Mouse (Mus musculus) MEL (cell line): Measurements from ENCODE around the gene Rbm38. TPM values are rescaled to one million over a fixed set of nuclear protein-coding genes. Genes with fewer than 3 reads are reported as not detected.

Source experiments
- DNase-seq: peaks from one replicate; pipeline ENCODE4 v3.0.0; 2011; ENCODE audit warnings: low read depth, low spot score
- H3K27ac ChIP-seq: 2 replicates; pipeline ENCODE4 v1.5.1; 2012; ENCODE audit warnings: low read depth, mild to moderate bottlenecking, control low read depth, low read length, moderate library complexity; ENCODE audit not compliant: control insufficient read depth
- H3K27me3 ChIP-seq, 2 experiments: fragments of 150-350 bp in 1 of 2; sonication (generic) in 1 of 2; 2 replicates each; pipeline ENCODE4 v1.6.1; 2012; ENCODE audit warnings: low read length in 2 of 2, mild to moderate bottlenecking in 2 of 2, improper control_type of control experiment in 1 of 2, moderate library complexity in 1 of 2; ENCODE audit not compliant: insufficient read depth in 2 of 2, control insufficient read depth in 1 of 2
- H3K36me3 ChIP-seq, 2 experiments: 2 replicates each; pipeline ENCODE4 v1.6.1; 2012 to 2014; ENCODE audit warnings: low read length in 2 of 2, improper control_type of control experiment in 1 of 2, inconsistent platforms in 1 of 2, mild to moderate bottlenecking in 1 of 2; ENCODE audit not compliant: insufficient read depth in 2 of 2, control insufficient read depth in 1 of 2
- H3K4me1 ChIP-seq, 2 experiments: fragments of 150-350 bp in 1 of 2; sonication (generic) in 1 of 2; 2 replicates each; pipeline ENCODE4 v1.6.1; 2012; ENCODE audit warnings: low read length in 2 of 2, improper control_type of control experiment in 1 of 2, mild to moderate bottlenecking in 1 of 2; ENCODE audit not compliant: insufficient read depth in 2 of 2, control insufficient read depth in 1 of 2
- H3K4me3 ChIP-seq, 2 experiments: fragments of 150-350 bp in 1 of 2; sonication (generic) in 1 of 2; 2 replicates each; pipeline ENCODE4 v1.5.1; 2012; ENCODE audit warnings: low read depth in 2 of 2, low read length in 2 of 2, mild to moderate bottlenecking in 2 of 2, moderate library complexity in 2 of 2, control low read depth in 1 of 2, improper control_type of control experiment in 1 of 2; ENCODE audit not compliant: control insufficient read depth in 1 of 2, insufficient read depth in 1 of 2
- H3K79me2 ChIP-seq: 2 replicates; pipeline ENCODE4 v1.6.1; 2012; ENCODE audit warnings: mild to moderate bottlenecking, low read length, moderate library complexity; ENCODE audit not compliant: control insufficient read depth, poor library complexity, insufficient read depth
- H3K9ac ChIP-seq: 2 replicates; pipeline ENCODE4 v1.6.1; 2012; ENCODE audit warnings: low read depth, mild to moderate bottlenecking, control low read depth, low read length, moderate library complexity; ENCODE audit not compliant: control insufficient read depth, poor library complexity, severe bottlenecking
- H3K9me3 ChIP-seq: fragments of 150-350 bp; sonication (generic); replicated peaks from 2 replicates; pipeline ENCODE4 v1.6.1; 2012; ENCODE audit warnings: mild to moderate bottlenecking, low read length, improper control_type of control experiment, moderate library complexity; ENCODE audit not compliant: insufficient read depth
- CHD1 ChIP-seq: IDR thresholded peaks from 2 replicates; pipeline ENCODE4 v1.6.1; 2012; ENCODE audit warnings: low read depth, mild to moderate bottlenecking, inconsistent platforms, low read length, improper control_type of control experiment
- CHD2 ChIP-seq: IDR thresholded peaks from 2 replicates; pipeline ENCODE4 v1.6.1; 2011; ENCODE audit warnings: low read length, improper control_type of control experiment
- E2F4 ChIP-seq: IDR thresholded peaks from 2 replicates; pipeline ENCODE4 v1.6.1; 2011; ENCODE audit warnings: low read depth, low read length, improper control_type of control experiment, borderline replicate concordance
- EP300 ChIP-seq, 2 experiments: IDR thresholded peaks; 2 replicates each; pipeline ENCODE4 v1.6.1; 2011; ENCODE audit warnings: improper control_type of control experiment in 2 of 2, low read length in 2 of 2, low read depth in 1 of 2, mild to moderate bottlenecking in 1 of 2
- GATA1 ChIP-seq: IDR thresholded peaks from 2 replicates; pipeline ENCODE4 v1.6.1; 2011; ENCODE audit warnings: low read depth, low read length, improper control_type of control experiment
- HCFC1 ChIP-seq: IDR thresholded peaks from 2 replicates; pipeline ENCODE4 v1.6.1; 2012; ENCODE audit warnings: low read depth, mild to moderate bottlenecking, inconsistent platforms, low read length, improper control_type of control experiment, moderate library complexity
- JUND ChIP-seq: IDR thresholded peaks from 2 replicates; pipeline ENCODE4 v1.6.1; 2011; ENCODE audit warnings: low read depth, mild to moderate bottlenecking, improper control_type of control experiment, low read length
- KAT2A ChIP-seq: conservative IDR thresholded peaks from 2 replicates; pipeline ENCODE4 v1.6.1; 2012; ENCODE audit warnings: low read depth, low read length, improper control_type of control experiment, inconsistent platforms
- MAX ChIP-seq: IDR thresholded peaks from 2 replicates; pipeline ENCODE4 v1.6.1; 2011; ENCODE audit warnings: low read length, improper control_type of control experiment
- MEF2A ChIP-seq: IDR thresholded peaks from 2 replicates; pipeline ENCODE4 v1.6.1; 2014; ENCODE audit warnings: low read depth, mild to moderate bottlenecking, inconsistent platforms, low read length, improper control_type of control experiment; ENCODE audit not compliant: poor library complexity, insufficient replicate concordance, severe bottlenecking; ENCODE audit errors: extremely low read depth
- MXI1 ChIP-seq: IDR thresholded peaks from 2 replicates; pipeline ENCODE4 v1.6.1; 2011; ENCODE audit warnings: mild to moderate bottlenecking, low read depth, low read length, improper control_type of control experiment
- MYC ChIP-seq: IDR thresholded peaks from 2 replicates; pipeline ENCODE4 v1.6.1; 2011; ENCODE audit warnings: low read depth, mild to moderate bottlenecking, low read length, improper control_type of control experiment, moderate library complexity
- NRF1 ChIP-seq: IDR thresholded peaks from 2 replicates; pipeline ENCODE4 v1.6.1; 2014; ENCODE audit warnings: low read depth, mild to moderate bottlenecking, inconsistent platforms, low read length, improper control_type of control experiment, moderate library complexity; ENCODE audit not compliant: poor library complexity, insufficient read depth, severe bottlenecking
- POLR2A ChIP-seq, 2 experiments: IDR thresholded peaks; 2 replicates each; pipeline ENCODE4 v1.6.1; 2011 to 2012; ENCODE audit warnings: low read length in 2 of 2, mild to moderate bottlenecking in 2 of 2, control low read depth in 1 of 2, improper control_type of control experiment in 1 of 2, low read depth in 1 of 2, moderate library complexity in 1 of 2; ENCODE audit not compliant: control insufficient read depth in 1 of 2, insufficient read depth in 1 of 2, poor library complexity in 1 of 2
- POLR2AphosphoS2 ChIP-seq: IDR thresholded peaks from 2 replicates; pipeline ENCODE4 v1.6.1; 2011; ENCODE audit warnings: low read length, improper control_type of control experiment
- POLR2AphosphoS5 ChIP-seq: IDR thresholded peaks from 2 replicates; pipeline ENCODE4 v1.6.1; 2012; ENCODE audit warnings: low read depth, borderline replicate concordance, mild to moderate bottlenecking, inconsistent platforms, low read length, moderate library complexity, mixed read lengths
- RAD21 ChIP-seq: IDR thresholded peaks from 2 replicates; pipeline ENCODE4 v1.6.1; 2011; ENCODE audit warnings: mild to moderate bottlenecking, low read depth, low read length, improper control_type of control experiment
- RCOR1 ChIP-seq: IDR thresholded peaks from 2 replicates; pipeline ENCODE4 v1.6.1; 2012; ENCODE audit warnings: low read depth, mild to moderate bottlenecking, inconsistent platforms, low read length, improper control_type of control experiment
- SIN3A ChIP-seq: IDR thresholded peaks from 2 replicates; pipeline ENCODE4 v1.6.1; 2012; ENCODE audit warnings: low read length, improper control_type of control experiment, inconsistent platforms
- TAL1 ChIP-seq: IDR thresholded peaks from 2 replicates; pipeline ENCODE4 v1.6.1; 2012; ENCODE audit warnings: mild to moderate bottlenecking, inconsistent platforms, low read length, moderate library complexity, mixed read lengths
- USF1 ChIP-seq: IDR thresholded peaks from 2 replicates; pipeline ENCODE4 v1.6.1; 2014; ENCODE audit warnings: low read depth, mild to moderate bottlenecking, inconsistent platforms, low read length, improper control_type of control experiment, moderate library complexity
- USF2 ChIP-seq, 2 experiments: IDR thresholded peaks; 2 replicates each; pipeline ENCODE4 v1.6.1; 2011 to 2012; ENCODE audit warnings: improper control_type of control experiment in 2 of 2, low read length in 2 of 2, borderline replicate concordance in 1 of 2, inconsistent platforms in 1 of 2, low read depth in 1 of 2, mild to moderate bottlenecking in 1 of 2; ENCODE audit not compliant: insufficient read depth in 1 of 2
- polyA plus RNA-seq, 2 experiments: library from polyadenylated mRNA; stranded (reverse) in 1 of 2; unstranded in 1 of 2; fragments of >175 nt in 1 of 2; fragments of >200 nt in 1 of 2; gene quantifications; 2 replicates each; pipeline versions ENCODE4 v1.2.1 to v1.2.4; 2012; ENCODE audit warnings: low replicate concordance in 2 of 2, low read depth in 1 of 2; ENCODE audit not compliant: insufficient read length in 2 of 2, insufficient read depth in 1 of 2, missing spikeins in 1 of 2
- total RNA-seq: library from RNA; depleted of rRNA; stranded (reverse); fragments of 300-350 nt; gene quantifications from 2 replicates; pipeline ENCODE4 v1.2.3, GENCODE M21; 2012

Rbm38 gene
- total and polyA plus RNA-seq, 3 experiments: 39.0 to 207 TPM; not detected in 1

DNA sequence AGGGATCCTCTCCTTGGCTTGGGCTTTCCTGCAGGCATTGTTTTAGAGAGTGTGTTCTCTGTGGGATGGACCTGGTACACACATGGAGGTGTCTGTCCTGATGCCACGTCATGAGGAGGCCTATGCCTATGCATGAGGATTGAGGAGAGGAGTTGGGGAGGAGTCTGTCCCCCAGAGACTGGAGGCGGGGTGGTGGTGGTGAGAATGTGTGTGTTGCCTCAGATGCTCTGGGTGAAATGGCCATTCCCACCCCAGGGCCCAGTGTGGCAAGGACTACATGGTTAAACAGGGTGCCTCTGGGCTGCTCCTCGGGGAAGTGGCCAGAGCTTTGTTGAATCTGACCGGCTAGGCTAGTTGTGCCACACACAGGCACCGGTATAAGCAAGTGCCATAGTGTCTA lies 6.0 kb downstream of the Rbm38 start:
- peaks cover 3 to 38% of the 10 kb centered on the region in 2 experiments; a peak in 3 of 4 replicates for H3K4me1 ChIP-seq
- H3K79me2 ChIP-seq: peaks cover 58% of the 10 kb centered on the region
- H3K4me3 ChIP-seq: no peak overlapping the region
- DNase-seq: no peak
- no peaks in the 10 kb centered on the region for H3K9me3 ChIP-seq
- H3K9ac ChIP-seq: no peak overlapping the region
- H3K27ac ChIP-seq: no peak overlapping the region
- H3K36me3 ChIP-seq: peaks cover 7 to 24% of the 10 kb centered on the region in 2 experiments; a peak in 3 of 4 replicates
- no peaks in the 10 kb centered on the region for H3K27me3 ChIP-seq
- peak; percentile 37; the same call in 1 of the 2 replicates for TF ChIP-seq POLR2AphosphoS5
- 0 out of 4 replicates have a peak, but pooled peaks of 1 of the 2 experiments have one; percentile 14 for TF ChIP-seq POLR2A (IDR thresholded peaks at IDR 0.05; ENCODE audit: control insufficient read depth in 1 of 2, insufficient read depth in 1 of 2, low read depth in 1 of 2, low read length in 2 of 2, poor library complexity in 1 of 2)
- TF ChIP-seq E2F4: no peak

DNA sequence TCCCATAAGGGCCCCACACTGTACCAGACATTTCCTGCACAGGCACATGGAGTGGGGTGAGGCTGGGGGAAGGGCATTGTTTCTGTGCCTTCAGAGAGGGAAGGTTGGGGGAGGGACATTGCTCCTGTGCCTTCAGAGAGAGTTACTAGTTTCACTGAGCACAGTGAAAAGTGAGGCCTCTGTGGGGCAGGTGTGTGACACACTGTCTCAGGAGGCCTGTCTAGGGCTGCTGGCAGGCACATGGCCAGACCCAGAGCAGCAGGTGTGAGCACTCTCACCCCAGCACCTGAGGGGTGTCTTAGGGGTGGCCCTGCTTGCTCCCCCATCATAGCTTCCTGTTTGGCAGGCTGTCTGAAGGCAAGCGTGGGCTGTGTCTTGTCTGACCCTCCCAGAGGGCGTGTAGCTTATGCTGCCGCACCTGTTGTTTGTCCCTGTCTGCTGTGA lies 6.4 kb downstream of the Rbm38 start:
- H3K27ac ChIP-seq: no peak overlapping the region
- no peak for DNase-seq
- H3K9ac ChIP-seq: no peak overlapping the region

DNA sequence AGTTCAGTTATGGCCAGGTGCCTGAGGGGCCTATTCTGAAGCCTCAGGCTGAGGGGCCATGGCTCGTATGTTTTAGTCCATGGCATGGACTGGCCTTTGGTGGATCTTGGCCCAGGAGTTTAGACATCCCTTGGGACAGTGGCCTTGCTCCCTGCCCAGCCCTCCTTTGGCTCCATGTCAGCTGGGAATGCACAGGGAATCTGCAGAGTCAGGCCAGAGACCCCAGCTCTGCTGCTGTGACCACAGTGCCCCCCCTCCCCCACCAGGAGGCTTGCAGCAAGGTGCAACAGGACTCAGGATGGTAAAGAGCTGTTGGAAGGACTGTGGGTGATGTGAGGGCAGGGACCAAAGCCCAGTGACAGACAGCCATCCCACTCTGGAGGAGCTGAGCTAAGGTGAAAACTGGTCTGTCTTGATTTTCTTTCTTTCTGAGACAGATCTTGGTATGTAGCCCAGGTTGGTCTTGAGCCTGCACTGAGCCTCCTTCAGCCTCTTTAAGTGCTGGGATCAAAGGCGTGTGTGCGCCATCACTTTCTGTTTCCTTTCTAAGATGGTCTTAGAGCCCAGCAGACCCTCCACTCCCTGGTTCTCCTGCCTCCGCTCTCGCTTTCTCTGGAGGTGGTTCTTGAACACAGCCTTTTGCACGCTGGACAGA lies 7.0 kb downstream of the Rbm38 start:
- no peaks in the 10 kb centered on the region for H3K9me3 ChIP-seq
- no peak overlapping the region for H3K4me3 ChIP-seq
- H3K27me3 ChIP-seq: no peaks in the 10 kb centered on the region
- H3K4me1 ChIP-seq: peaks cover 3 to 35% of the 10 kb centered on the region in 2 experiments; a peak in 3 of 4 replicates
- no peak for DNase-seq
- H3K9ac ChIP-seq: no peak overlapping the region
- H3K79me2 ChIP-seq: peaks cover 53% of the 10 kb centered on the region
- H3K27ac ChIP-seq: no peak overlapping the region
- H3K36me3 ChIP-seq: peaks cover 7 to 22% of the 10 kb centered on the region in 2 experiments; a peak in 3 of 4 replicates
- TF ChIP-seq MXI1: no peak
- TF ChIP-seq SIN3A: no peak
- TF ChIP-seq POLR2AphosphoS2: peak; percentile 20; the same call in 1 of the 2 replicates
- TF ChIP-seq EP300 (IDR thresholded peaks at IDR 0.05; ENCODE audit: low read depth in 1 of 2, low read length in 2 of 2): no peak
- no peak for TF ChIP-seq MAX

More for the DNA sequence above, 6.4 kb downstream of the Rbm38 start:
- H3K79me2 ChIP-seq: peaks cover 58% of the 10 kb centered on the region
- peaks cover 3 to 35% of the 10 kb centered on the region in 2 experiments; a peak in 3 of 4 replicates for H3K4me1 ChIP-seq
- TF ChIP-seq CHD1 (no peak), GATA1 (no peak), E2F4 (no peak), TAL1 (no peak), EP300 (IDR thresholded peaks at IDR 0.05; ENCODE audit: low read depth in 1 of 2, low read length in 2 of 2) (no peak), MEF2A (no peak), KAT2A (no peak), USF1 (no peak), RCOR1 (no peak), MYC (no peak), RAD21 (no peak), POLR2A (IDR thresholded peaks at IDR 0.05; ENCODE audit: control insufficient read depth in 1 of 2, insufficient read depth in 1 of 2, low read depth in 1 of 2, low read length in 2 of 2, poor library complexity in 1 of 2) (no peak), MXI1 (no peak), HCFC1 (no peak), NRF1 (no peak), CHD2 (no peak), USF2 (IDR thresholded peaks at IDR 0.05; ENCODE audit: borderline replicate concordance in 1 of 2, insufficient read depth in 1 of 2, low read depth in 1 of 2, low read length in 2 of 2) (no peak), JUND (no peak)
- H3K36me3 ChIP-seq: peaks cover 7 to 22% of the 10 kb centered on the region in 2 experiments; a peak in 3 of 4 replicates
- no peaks in the 10 kb centered on the region for H3K27me3 ChIP-seq
- no peak overlapping the region for H3K4me3 ChIP-seq
- no peaks in the 10 kb centered on the region for H3K9me3 ChIP-seq
